Mouse (Mus musculus) cerebellum, postnatal 14 days (tissue): ENCODE measurements around the gene 4933411K16Rik.

Experiments used
- DNase-seq, 2 experiments: peaks; one replicate each; pipeline ENCODE4 v3.0.0; 2021; ENCODE audit warnings: mixed read lengths in 2 of 2

4933411K16Rik gene

DNA sequence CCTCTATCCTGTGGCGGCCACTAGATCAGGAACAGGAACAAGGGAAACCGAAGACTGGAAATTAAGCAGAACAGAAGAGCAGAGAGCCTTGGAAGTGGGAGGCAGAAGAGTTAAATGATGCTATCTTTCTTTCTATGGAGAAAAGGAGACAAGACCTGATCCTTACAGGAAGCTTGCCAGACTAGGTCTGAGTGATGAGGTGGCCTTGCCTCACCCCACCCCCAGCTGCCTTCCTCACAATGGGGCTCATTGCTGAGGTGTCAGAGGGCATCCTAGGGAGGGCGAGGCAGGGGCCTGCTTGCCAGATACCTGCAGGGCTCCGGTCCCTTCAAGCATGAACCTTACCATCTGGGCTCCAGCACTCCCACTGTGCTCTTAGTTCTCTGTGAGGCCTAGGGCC lies at the start of gene 4933411K16Rik:
TSS of gene 4933411K16Rik (plus strand) at position 301 of the 400 bp plus-strand sequence.
- no peak for DNase-seq

DNA sequence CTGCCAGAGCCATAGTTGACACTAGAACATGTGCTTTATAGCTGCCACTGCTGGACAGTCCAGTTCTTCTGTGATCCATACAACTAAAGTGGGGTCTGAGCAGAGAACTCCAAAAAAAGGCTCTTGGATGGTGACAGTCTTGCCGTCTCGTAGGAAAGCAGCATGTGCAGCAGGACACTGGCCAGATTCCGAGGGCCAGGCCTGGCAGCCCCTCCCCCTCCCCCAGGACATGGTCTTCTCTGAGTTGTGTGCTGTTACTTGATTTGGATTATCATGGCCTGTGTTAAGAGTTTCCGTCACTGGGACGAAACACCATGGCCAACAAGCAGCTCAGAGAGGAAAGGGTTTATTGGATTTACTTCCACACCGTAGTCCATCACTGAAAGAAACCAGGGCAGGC lies 47.8 kb upstream of the 4933411K16Rik start:
- DNase-seq: peak; percentile 52 to 55

- DNase-seq: no peak
These were observed 46.4 kb upstream of the 4933411K16Rik start for GRCm38 (mm10) chr19:42005616-42006015.

DNA sequence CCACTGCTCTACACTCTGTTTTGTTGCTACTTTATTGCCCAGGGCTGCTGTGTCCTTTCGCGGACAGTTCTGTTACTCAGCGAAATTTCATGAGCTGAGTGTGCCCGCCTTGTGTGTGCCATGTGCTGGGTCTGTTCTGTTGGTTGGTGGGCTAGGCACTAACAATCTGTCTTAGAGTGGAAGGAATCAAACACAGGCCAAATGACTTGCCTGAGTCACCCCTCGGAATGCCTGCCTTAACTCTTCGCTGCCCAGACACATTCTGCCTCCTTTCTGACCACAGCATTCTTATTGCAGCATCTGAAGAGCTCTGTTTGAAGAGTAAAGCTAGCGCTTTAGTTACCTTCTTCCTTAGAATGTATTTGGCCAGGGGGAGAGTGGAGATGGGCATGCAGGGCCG lies 45.5 kb upstream of the 4933411K16Rik start:
- DNase-seq: no peak

GRCm38 (mm10) chr19:42008586-42008985 lies 43.5 kb upstream of the 4933411K16Rik start:
- no peak for DNase-seq

- DNase-seq: no peak
These were observed 43.0 kb upstream of the 4933411K16Rik start for GRCm38 (mm10) chr19:42009067-42009466.

DNA sequence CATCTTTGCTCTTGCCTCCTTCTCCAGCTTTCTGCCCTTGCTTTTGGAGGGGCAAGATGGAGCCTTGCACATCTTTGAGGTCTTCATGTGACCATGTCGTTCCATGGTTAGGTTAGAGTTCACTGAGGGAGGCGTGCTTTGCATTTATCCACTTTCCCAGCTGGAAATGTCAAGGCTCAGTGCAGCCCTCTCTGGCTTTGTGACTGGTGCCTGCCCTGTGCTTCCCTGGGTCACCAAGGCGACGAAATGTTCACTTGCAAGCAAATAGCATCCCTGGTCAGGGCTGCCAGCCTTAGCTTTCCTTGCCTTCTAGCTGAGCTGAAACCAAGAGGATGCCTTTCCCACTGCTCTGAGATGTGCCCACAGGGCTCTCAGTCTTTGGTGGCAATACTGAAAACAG lies 41.6 kb upstream of the 4933411K16Rik start:
- DNase-seq: no peak

DNA sequence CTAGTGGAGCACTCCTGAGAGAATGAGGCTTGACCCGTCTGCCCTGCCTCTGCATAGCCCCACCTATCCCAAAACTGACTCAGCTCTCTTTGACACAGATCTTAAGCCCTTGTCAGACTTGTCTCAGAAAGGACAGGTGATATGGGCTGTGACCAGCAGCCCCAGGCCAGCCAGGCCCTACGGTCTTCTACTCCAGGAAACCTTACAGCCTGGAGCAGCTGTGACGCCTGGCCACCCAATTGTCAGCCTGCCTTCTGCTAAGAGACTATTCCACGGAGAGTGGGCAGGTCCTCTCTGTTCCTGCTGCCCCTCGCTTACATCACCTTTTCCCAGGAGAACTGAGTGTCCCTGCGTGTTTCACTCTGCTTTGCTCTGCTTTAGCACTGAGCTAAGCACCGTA lies 40.9 kb upstream of the 4933411K16Rik start:
- DNase-seq: no peak

DNA sequence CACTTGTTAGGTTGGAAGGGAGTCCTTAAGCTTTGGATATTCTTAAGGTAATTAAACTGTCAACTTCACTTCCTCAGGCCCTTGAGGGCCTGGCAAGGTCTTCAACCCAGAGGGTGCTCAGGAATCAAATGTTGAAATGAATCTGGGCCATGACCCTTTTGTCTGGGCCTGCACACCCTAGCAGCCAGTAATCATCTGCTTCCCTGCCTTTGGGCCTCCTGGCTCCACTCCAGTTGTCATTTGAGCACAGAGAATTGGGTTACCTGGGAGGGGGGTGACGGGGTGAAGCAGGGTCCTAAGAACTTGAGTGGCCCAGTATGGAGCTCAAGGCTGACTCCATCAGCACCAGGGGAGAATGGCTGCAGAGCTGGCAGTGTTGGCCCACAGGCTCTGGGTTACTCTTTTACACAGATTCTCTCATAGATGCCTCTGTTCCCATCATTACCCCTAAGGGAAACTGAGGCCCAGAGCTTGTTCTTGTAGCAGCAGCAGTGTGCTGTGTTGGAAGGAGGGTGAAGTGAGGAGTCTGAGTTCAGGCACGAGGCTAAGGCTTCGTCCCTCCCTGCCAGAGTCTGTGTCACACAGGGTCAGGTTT lies 37.7 kb upstream of the 4933411K16Rik start:
- DNase-seq: no peak

- no peak for DNase-seq
These were observed 37.0 kb upstream of the 4933411K16Rik start for GRCm38 (mm10) chr19:42015001-42015400.

DNA sequence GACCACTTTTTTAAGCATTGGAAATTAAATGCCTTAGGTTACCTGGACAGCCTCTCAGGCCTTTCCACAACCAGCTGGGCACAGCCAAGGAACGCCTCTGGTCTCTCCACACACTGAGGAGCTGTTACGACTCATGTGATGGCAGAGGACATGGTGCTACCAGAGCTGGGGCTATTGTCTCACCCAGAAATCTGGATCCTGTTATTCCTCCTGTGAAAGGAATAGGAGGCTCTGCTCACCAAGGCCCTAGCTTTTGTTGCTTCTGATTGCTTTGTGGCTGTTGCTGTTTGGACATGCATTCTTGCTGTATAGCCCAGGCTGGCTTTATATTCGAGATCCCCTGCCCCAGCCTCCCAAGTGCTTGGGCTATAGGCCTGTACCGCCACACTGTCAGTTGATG lies 35.8 kb upstream of the 4933411K16Rik start:
- DNase-seq: no peak

DNA sequence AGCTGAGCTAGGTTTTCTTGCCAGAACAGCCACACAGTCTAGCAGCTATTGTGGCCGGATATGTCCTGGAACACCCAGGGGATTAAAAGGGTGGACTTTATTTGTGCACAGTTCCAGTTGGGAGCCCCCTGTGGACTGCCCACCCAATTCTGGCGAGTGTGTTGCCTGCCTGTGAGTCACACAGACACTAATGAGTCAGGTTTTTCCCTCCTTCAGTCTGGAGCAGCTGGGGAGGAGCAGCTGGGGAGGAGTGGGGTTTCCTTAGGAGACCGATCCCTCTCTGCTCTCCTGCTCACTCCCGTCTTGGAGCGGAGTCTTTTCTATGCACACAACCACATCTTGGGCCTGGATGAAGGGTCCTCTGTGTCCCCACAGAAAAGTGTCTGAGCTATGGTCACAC lies 35.2 kb upstream of the 4933411K16Rik start:
- peak in 1 of 2 experiments; percentile 31 for DNase-seq

GRCm38 (mm10) chr19:42017399-42018247 lies 34.4 kb upstream of the 4933411K16Rik start:
- DNase-seq: peak; percentile 90 to 94

- DNase-seq: no peak
These were observed 33.0 kb upstream of the 4933411K16Rik start for GRCm38 (mm10) chr19:42019011-42019522.

DNA sequence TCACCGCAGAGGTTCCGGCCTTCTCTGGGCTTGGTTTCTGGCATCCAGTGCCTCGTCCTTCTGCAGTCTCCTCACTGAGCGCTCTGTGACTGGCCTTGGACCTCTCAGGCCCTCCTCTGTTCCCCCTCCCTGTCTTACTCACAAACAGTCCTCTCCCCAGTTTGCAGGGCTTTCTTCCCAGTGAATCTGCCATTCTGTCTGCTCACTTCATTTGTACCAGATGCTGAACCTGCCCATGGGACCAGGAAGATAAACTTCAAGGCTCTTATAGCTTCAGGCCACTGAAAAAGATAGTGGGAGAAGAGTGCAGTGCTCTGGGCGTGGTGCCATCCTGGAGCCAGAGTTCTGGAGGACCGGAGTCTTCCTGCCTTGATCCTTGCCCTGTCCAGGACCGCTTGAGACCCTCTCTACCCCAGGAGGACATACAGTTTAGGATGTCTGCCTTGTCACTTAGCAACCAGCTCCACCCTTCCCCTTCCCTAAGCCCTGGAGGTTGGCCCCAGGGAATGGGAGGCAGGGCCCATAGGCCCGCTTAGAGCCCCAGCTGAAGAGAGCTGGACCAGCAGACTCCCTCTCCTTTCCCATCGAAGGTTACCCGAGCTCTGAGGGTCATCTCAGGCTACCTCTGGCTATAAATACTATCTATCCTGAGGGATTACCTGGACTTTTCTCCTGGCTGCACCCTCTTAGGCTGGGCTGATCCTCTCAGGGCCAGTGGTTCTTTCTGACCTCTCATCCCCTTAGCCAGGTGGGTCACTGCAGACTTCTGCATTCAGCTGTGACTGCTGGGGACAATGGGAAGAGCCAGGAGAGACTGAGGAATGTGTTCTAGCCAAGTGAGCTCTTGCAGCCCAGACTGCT lies 30.1 kb upstream of the 4933411K16Rik start:
- peak in 1 of 2 experiments; percentile 44 for DNase-seq

DNA sequence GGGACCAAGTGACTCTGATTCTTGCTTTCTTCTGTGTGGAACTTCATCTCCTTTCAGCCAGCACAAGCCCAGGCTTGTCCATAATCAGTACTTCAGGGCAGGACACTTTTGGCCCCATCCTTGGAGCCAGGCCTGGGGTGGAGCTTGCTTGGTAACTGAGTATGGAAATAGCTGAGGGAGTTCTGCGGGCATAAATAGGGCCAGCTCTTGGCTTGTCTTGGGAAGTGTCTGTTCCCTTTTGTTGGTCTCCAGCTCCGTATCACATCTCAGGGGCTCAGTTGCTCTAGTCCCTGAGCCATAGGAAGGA lies 29.6 kb upstream of the 4933411K16Rik start:
- DNase-seq: no peak

- peak; percentile 93 for DNase-seq
These were observed 25.9 kb upstream of the 4933411K16Rik start for GRCm38 (mm10) chr19:42026158-42026557.

- DNase-seq: no peak
These were observed 20.9 kb upstream of the 4933411K16Rik start for GRCm38 (mm10) chr19:42031112-42031511.

DNA sequence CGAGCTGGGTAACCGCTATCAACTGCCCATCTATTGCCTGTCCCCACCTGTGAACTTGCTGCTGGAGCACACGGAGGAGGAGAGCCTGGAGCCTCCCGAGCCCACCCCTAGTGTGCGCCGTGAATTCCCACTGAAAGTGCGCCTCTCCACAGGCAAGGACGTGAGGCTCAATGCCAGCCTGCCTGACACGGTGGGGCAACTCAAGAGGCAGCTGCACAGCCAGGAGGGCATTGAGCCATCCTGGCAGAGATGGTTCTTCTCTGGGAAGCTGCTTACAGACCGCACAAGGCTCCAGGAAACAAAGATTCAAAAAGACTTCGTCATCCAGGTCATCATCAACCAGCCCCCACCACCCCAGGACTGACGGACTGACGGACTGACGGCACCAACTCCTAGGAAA lies 18.4 kb upstream of the 4933411K16Rik start:
- peak; percentile 53 to 62 for DNase-seq

GRCm38 (mm10) chr19:42034146-42034775 lies 17.8 kb upstream of the 4933411K16Rik start:
- peak in 1 of 2 experiments; percentile 48 for DNase-seq

DNA sequence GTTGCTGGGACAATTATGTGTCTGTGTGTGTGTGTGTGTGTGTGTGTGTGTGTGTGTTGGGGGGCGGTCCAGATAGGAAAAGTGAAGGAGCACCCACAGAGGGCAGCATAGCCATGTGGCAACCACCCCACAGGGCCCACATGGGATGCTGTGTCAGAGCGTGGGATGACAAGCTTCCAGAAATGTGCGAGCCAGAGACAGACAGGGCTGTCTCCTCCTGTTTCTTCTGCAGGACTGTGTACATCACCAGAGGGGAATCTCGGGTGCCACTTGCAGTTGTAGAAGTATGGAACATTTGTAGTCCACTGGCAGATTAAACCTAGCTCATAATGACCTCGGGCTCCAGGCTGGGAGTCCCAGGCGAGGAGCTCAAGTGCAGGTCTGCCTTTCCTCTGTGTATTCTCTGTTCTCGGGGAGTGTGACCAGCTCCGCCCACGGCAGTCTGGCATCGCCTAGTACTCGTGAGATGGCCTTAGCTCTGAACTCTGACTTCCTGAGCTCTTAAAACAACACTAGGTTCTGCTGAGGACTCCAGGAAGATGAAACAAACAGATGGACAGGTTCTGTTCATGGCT lies 17.1 kb upstream of the 4933411K16Rik start:
- DNase-seq: no peak
